Mouse (Mus musculus) heart, embryonic 10.5 days (tissue): ENCODE measurements around the gene Tecpr1. TPM values are rescaled to one million over a fixed set of nuclear protein-coding genes. Genes with fewer than 3 reads are reported as not detected.
A peak's percentile ranks its signal among the peaks of the same experiment; 100 is the strongest.

Experiments
- DNase-seq: peaks from one replicate; pipeline ENCODE4 v3.0.0-alpha.2; 2017; ENCODE audit warnings: low spot score
- H3K27ac ChIP-seq: fragments of 300-500 bp; sonication (generic); 2 replicates; pipeline ENCODE4 v1.5.1; 2016; ENCODE audit warnings: mild to moderate bottlenecking
- H3K27me3 ChIP-seq: fragments of 300-500 bp; sonication (generic); 2 replicates; pipeline ENCODE4 v1.6.1; 2016; ENCODE audit warnings: mild to moderate bottlenecking; ENCODE audit not compliant: poor library complexity, insufficient read depth, severe bottlenecking
- H3K36me3 ChIP-seq: fragments of 300-500 bp; sonication (generic); 2 replicates; pipeline ENCODE4 v1.6.1; 2016; ENCODE audit warnings: mild to moderate bottlenecking, moderate library complexity
- H3K4me1 ChIP-seq: fragments of 300-500 bp; sonication (generic); 2 replicates; pipeline ENCODE4 v1.6.1; 2016; ENCODE audit warnings: mild to moderate bottlenecking
- H3K4me3 ChIP-seq: fragments of 300-500 bp; sonication (generic); 2 replicates; pipeline ENCODE4 v1.5.1; 2016; ENCODE audit warnings: mild to moderate bottlenecking, moderate library complexity
- H3K9me3 ChIP-seq: fragments of 300-500 bp; sonication (generic); 2 replicates; pipeline ENCODE4 v1.6.1; 2016; ENCODE audit warnings: mild to moderate bottlenecking, moderate library complexity
- WGBS: fragments of 180-500 bp; shearing (Covaris S2); methylation state at CpG from one replicate; pipeline ENCODE4 v1.1.7; 2016; 5-methylcytosine and 5-hydroxymethylcytosine counted together
- polyA plus RNA-seq: library from polyadenylated mRNA; unstranded; fragments of >200 nt; fragmentation: Nextera tagmentation; extraction: Ambion mirVana; gene quantifications from 2 replicates; pipeline ENCODE4 v1.2.1, GENCODE M21; 2016

Gene Tecpr1
- polyA plus RNA-seq, 1 experiment from 2014 or later: 15.1 TPM

DNA sequence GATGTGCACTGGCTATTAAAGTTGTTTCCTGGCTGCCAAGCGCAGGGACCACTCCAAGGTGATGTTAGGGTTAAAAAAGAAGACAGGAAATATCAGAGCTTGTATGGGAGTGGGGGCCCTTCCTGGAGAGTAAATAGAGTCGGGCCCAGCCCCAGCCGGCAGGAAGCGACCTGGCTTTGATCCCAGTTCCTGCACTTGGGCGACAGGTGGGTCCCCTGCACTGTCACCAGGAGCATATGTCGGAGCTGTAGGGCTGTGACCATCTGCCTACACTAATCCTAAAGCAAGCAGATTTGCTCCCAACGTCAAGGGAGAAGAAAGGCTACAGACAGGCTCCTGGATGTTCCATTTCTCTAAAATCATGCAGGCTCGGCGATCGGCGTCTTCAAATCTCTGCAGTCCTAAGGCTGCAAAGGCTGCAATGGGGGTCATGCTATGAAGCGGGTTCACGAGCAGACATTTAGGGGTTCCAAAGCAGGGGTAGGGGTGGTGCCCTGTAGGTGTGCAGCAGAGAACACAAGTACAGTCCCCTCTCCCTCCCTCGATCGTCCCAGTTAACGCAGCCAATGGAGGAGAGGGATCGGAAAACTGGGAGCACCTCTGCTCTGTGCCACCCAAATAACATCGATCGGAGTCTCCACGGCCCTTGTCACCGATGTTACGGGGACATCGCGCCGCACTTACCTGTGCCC is 458 bp downstream of the Tecpr1 start:
- 3% methylated on average over 25 of the region's 25 CpGs for WGBS
- Histone ChIP-seq H3K4me1 (peaks cover 26% of the 10 kb centered on the region), H3K27ac (peak overlapping the region; percentile 88), H3K9me3 (no peaks in the 10 kb centered on the region), H3K4me3 (peak overlapping the region; percentile 81), H3K27me3 (no peaks in the 10 kb centered on the region), H3K36me3 (peaks cover 3% of the 10 kb centered on the region; the same call in 1 of the 2 replicates)
- no peak for DNase-seq

DNA sequence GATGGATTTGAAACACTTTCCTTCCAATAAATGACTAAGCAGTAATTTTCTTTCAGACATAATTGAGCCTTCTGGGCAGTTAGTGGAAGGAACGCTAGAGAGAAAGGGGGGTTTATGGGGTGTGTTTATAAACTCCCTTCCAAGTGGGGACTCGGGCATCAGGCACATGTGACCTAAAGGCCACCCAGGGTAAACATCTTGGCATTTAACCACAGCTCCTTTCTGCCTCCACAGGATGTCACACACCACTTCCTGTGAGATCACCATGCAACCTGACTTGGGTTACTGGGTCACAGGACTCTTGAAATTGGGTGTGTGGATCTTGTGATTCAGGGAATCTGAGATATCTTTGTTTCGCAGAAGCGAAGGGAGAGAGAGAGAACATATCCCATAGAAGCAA is 2.1 kb downstream of the Tecpr1 start:
- no peak for DNase-seq
- no peaks in the 10 kb centered on the region for H3K27me3 ChIP-seq
- peaks cover 25% of the 10 kb centered on the region for H3K4me1 ChIP-seq
- WGBS: 70% methylated on average over 4 of the region's 4 CpGs
- H3K9me3 ChIP-seq: no peaks in the 10 kb centered on the region
- H3K4me3 ChIP-seq: no peak overlapping the region
- H3K27ac ChIP-seq: no peak overlapping the region; the same call in 1 of the 2 replicates
- peaks cover 16% of the 10 kb centered on the region; the same call in 1 of the 2 replicates for H3K36me3 ChIP-seq

DNA sequence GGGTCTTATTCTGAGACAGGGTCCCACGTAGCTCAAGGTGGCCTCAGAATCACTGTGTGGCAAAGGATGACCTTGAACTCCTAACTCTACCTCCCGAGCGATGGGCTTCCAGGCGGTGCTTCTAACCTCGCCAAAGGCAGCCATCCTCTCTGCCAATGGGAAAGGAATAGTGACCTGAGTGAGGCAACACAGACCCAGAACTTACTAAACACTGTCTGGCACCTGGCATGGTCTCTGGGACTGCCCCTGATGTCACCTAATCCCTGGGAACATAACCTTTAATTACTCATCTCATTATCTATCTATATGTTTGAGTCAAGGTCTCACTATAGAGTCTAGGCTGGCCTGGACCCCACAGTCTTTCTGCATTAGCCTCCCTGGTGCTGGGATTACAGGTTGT is 3.5 kb downstream of the Tecpr1 start:
- Histone ChIP-seq H3K36me3 (peaks cover 23% of the 10 kb centered on the region), H3K27me3 (no peaks in the 10 kb centered on the region), H3K4me3 (no peak overlapping the region), H3K9me3 (no peaks in the 10 kb centered on the region), H3K27ac (no peak overlapping the region), H3K4me1 (peaks cover 21% of the 10 kb centered on the region)
- WGBS: 87% methylated on average over 5 of the region's 5 CpGs
- no peak for DNase-seq

DNA sequence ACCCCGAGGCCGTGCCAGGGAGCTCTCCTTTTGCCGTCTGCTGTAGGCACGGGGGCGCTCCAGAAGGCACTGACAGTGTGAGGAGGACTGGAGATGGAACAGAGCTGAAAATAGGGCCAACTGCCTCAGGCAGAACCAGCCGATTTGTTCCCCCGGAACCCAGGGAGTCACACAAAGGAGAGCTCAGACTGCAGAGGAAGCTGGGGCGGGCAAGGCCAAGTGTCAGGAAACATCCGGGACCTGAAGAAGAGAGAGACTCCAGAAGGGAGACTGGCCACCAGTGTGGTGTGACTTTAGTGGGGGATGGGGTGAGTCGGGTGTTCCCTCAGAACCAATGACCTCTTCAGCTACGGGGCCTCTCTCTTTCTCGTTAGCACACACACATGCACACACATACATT is 4.1 kb downstream of the Tecpr1 start:
- Histone ChIP-seq H3K27ac (peak overlapping the region; percentile 53; the same call in 1 of the 2 replicates), H3K4me3 (no peak overlapping the region), H3K27me3 (no peaks in the 10 kb centered on the region), H3K36me3 (peaks cover 25% of the 10 kb centered on the region), H3K4me1 (peaks cover 21% of the 10 kb centered on the region), H3K9me3 (no peaks in the 10 kb centered on the region)
- no peak for DNase-seq
- WGBS: 72% methylated on average over 12 of the region's 12 CpGs

DNA sequence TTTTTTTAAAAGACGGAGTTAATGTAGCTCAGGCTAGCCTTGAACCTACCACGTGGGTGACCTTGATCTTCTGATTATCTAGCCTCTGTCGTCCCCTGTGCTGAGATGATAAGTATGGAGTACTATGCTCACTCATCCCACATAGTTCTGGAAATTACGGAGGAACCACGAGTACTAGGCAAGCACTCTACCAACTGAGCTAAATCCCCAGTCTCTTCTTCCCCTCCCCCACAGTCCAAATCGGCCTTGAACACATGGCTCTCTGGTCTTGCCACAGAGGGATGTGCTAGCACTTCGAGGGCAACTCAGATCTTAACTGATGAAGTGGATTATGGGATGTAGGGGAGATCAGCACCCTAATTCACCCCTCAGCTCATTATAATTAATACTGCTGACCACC is 5.4 kb downstream of the Tecpr1 start:
- Histone ChIP-seq H3K4me3 (no peak overlapping the region), H3K27me3 (no peaks in the 10 kb centered on the region), H3K27ac (no peak overlapping the region), H3K4me1 (peaks cover 19% of the 10 kb centered on the region), H3K9me3 (no peaks in the 10 kb centered on the region), H3K36me3 (peaks cover 35% of the 10 kb centered on the region)
- DNase-seq: no peak
- WGBS: 84% methylated on average over 7 of the region's 7 CpGs

DNA sequence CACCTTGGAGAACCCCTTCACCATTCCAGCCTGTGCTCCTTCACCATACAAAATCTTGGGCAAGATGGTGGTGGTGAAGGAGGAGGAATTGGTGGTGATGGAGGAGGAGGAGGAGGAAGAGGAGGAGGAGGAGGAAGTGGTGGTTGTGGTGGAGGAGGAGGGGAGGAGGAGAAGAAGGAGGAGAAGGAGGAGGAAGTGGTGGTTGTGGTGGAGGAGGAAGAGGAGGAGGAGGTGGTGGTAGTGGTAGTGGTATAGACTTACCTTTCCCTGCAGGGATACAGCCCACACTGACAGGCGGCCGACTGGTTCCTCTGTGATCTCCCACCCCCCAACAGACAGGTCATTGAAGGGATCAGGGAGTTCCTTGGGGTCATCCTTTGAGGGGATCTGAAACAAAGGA is 7.4 kb downstream of the Tecpr1 start:
- H3K27ac ChIP-seq: no peak overlapping the region
- peaks cover 53% of the 10 kb centered on the region for H3K36me3 ChIP-seq
- no peaks in the 10 kb centered on the region for H3K27me3 ChIP-seq
- WGBS: 83% methylated on average over 2 of the region's 2 CpGs
- peaks cover 5% of the 10 kb centered on the region; the same call in 1 of the 2 replicates for H3K4me1 ChIP-seq
- no peak overlapping the region for H3K4me3 ChIP-seq
- no peak for DNase-seq
- no peaks in the 10 kb centered on the region for H3K9me3 ChIP-seq

DNA sequence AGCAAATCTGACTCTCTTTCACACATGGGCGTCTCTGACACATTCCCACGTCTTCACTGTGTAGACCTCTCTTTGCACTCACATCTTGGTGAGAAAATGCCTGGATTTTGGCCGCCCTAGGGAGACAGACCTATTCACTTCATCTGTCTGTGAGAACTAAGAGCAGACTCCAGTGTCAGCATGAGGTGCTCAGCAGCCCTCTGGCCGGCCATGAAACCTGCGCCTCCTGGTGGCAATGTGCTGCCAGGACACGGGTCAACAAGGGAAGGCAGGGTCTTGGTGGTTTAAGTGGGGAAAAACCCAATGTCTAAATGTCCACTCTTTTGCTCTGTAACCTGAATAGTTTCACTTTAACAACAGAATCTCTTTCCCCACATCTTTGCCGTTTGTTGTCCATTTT is 9.0 kb downstream of the Tecpr1 start:
- 27% methylated on average over 7 of the region's 7 CpGs for WGBS
- Histone ChIP-seq H3K4me3 (no peak overlapping the region), H3K4me1 (peaks cover 5% of the 10 kb centered on the region; the same call in 1 of the 2 replicates), H3K27ac (no peak overlapping the region), H3K9me3 (no peaks in the 10 kb centered on the region), H3K27me3 (no peaks in the 10 kb centered on the region), H3K36me3 (peaks cover 69% of the 10 kb centered on the region)
- DNase-seq: no peak

DNA sequence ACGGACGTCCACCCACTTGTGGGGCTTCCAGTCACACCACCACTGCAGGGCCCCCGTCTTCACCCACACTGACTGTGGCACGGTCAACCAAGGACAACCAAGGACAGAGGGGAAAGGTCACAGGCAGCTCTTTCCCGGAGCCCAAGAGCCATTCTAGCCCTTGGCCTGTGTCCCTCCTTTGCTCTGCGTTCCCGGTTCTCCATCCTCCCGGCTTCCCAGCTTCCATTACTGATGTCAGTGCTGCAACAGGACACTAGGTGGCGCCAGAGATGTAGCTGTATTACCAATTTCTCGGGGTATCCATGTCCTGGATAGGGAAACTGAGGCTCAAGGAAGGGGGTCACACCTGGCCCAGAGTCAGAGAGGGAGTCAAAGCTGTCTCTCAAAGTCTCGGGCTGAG is 15.9 kb downstream of the Tecpr1 start:
- no peaks in the 10 kb centered on the region for H3K4me1 ChIP-seq
- WGBS: 51% methylated on average over 11 of the region's 11 CpGs
- 0 out of 2 replicates have a peak, but pooled peaks cover 4% of the 10 kb centered on the region for H3K9me3 ChIP-seq
- H3K36me3 ChIP-seq: peaks cover 84% of the 10 kb centered on the region
- H3K27ac ChIP-seq: no peak overlapping the region
- H3K27me3 ChIP-seq: no peaks in the 10 kb centered on the region
- DNase-seq: peak; percentile 75
- H3K4me3 ChIP-seq: no peak overlapping the region

DNA sequence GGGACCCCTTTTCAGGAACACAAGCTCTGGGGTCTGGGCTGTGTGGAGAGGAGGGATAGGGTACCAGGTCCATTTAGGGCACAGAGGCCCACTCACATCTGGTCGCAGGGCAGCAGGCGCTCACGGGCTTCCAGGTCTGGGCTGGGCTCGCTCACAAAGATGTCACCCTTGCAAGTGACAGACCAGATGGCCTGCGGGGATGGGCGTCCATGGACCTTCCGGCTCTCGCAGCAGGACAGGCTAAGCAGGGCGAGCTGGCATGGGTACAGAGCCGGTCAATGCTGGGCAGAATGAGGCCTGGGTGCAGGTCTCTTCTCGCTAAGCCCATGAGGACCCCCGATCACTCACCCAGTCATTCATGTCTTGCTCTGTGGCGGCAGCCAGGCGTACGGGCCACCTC is 17.3 kb downstream of the Tecpr1 start:
- 0 out of 2 replicates have a peak, but pooled peaks cover under 1% of the 10 kb centered on the region for H3K4me1 ChIP-seq
- no peaks in the 10 kb centered on the region for H3K27me3 ChIP-seq
- WGBS: 92% methylated on average over 15 of the region's 15 CpGs
- DNase-seq: peak; percentile 73
- no peak overlapping the region for H3K27ac ChIP-seq
- H3K9me3 ChIP-seq: 0 out of 2 replicates have a peak, but pooled peaks cover 6% of the 10 kb centered on the region
- H3K4me3 ChIP-seq: no peak overlapping the region
- peaks cover 82% of the 10 kb centered on the region for H3K36me3 ChIP-seq

DNA sequence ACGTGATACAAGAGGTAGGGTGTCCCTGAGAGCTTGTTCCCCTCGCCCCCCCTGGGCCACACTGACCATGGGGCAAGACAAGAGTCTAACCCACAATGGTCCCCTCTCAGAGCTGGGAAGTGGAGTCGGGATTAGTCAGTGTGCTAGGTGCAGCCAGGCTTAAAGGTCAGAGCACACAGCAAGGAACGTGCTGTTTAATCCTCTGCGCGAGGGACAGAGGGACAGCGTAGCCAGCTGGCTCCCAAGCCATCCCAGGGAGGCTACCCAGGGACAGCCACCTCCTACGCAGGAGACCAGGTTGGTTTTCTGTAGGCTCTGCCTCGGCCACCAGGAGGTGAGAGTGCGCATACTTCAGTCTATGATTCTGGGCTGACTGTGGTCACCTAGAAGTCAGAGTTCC is 18.5 kb downstream of the Tecpr1 start:
- Histone ChIP-seq H3K36me3 (peaks cover 81% of the 10 kb centered on the region), H3K27ac (no peak overlapping the region), H3K4me3 (no peak overlapping the region), H3K9me3 (0 out of 2 replicates have a peak, but pooled peaks cover 6% of the 10 kb centered on the region), H3K4me1 (peaks cover 9% of the 10 kb centered on the region; the same call in 1 of the 2 replicates), H3K27me3 (no peaks in the 10 kb centered on the region)
- no peak for DNase-seq
- 79% methylated on average over 10 of the region's 10 CpGs for WGBS

DNA sequence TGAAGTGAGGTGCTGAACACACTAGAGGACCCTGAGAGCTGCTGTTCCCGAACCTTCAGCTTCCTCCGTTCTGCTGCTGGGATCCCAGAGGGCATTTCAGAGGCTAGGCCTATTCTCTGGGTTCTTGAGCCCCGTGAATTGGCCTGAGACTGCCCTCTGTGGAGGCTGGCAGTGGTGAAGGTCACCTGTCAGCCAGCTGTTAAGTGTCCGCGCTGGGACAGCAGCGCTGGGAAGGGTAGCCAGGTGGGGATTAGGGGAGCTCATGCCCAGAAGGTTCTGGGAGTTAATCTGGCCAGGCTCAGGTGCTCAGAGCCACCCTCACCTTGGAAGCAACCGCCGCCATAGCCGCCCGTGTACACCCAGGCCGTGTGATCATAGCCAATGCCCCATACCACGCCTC is 19.1 kb downstream of the Tecpr1 start:
- Histone ChIP-seq H3K9me3 (0 out of 2 replicates have a peak, but pooled peaks cover 6% of the 10 kb centered on the region), H3K27me3 (no peaks in the 10 kb centered on the region), H3K27ac (no peak overlapping the region), H3K4me1 (peaks cover 10% of the 10 kb centered on the region; the same call in 1 of the 2 replicates), H3K36me3 (peaks cover 78% of the 10 kb centered on the region), H3K4me3 (no peak overlapping the region)
- 92% methylated on average over 12 of the region's 12 CpGs for WGBS
- no peak for DNase-seq

DNA sequence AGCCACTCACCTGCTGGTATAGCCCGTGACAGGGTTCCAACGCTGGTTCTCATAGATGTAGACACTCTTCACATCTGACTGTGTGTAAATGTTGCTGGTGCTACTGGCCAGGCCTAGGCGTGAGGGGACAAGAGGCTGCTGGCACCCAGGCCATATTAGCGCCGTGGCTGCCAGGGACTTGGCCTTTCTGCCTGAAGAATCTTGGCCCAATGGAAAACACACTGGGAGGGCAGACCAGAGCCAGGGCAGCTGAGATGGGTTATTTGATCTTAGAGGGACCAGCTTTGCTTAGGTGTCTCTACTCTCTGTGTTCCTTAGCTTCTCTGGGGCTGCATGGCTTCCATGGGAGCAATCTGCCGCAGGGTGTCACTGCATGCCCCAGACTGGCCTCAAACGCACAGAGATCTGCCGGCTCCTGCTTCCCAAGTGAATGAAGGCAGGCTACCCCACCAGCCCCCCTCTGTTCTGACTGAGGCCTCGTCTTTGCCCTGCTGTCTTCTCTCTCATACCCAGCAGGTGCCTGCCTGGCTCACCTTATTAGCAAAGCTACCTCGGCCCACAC is 19.9 kb downstream of the Tecpr1 start:
- peaks cover 78% of the 10 kb centered on the region for H3K36me3 ChIP-seq

DNA sequence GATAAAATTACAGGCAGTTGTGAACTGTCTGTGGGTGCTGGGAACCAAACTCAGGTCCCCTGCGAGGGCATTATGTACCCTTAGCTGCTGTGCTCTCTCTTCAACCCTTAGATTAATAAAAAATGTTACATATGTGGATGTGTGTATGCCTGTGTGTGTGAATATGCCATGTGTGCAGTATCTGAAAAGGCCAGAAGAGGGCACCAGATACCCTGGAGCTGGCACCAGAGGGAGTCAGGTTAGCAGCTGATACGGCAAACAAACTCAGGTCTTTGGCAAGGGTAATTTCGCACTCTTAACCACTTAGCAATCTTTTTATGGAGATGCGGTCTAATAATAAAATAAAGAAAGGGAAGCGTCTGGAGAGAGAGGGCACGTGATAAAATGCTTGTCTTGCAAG is 21.0 kb downstream of the Tecpr1 start:
- Histone ChIP-seq H3K4me3 (no peak overlapping the region), H3K36me3 (peaks cover 76% of the 10 kb centered on the region)

More for the DNA sequence above, 19.9 kb downstream of the Tecpr1 start:
- Histone ChIP-seq H3K27ac (no peak overlapping the region), H3K27me3 (no peaks in the 10 kb centered on the region), H3K4me3 (no peak overlapping the region), H3K9me3 (0 out of 2 replicates have a peak, but pooled peaks cover 6% of the 10 kb centered on the region), H3K4me1 (peaks cover 10% of the 10 kb centered on the region; the same call in 1 of the 2 replicates)
- peak; percentile 73 for DNase-seq
- WGBS: 87% methylated on average over 10 of the region's 10 CpGs

More for the DNA sequence above, 21.0 kb downstream of the Tecpr1 start:
- H3K27me3 ChIP-seq: no peaks in the 10 kb centered on the region
- 89% methylated on average over 6 of the region's 6 CpGs for whole genome bisulfite sequencing
- H3K27ac ChIP-seq: no peak overlapping the region
- DNase-seq: no peak
- 0 out of 2 replicates have a peak, but pooled peaks cover 6% of the 10 kb centered on the region for H3K9me3 ChIP-seq
- H3K4me1 ChIP-seq: peaks cover 10% of the 10 kb centered on the region; the same call in 1 of the 2 replicates
